Mouse (Mus musculus) T-helper 17 cell (primary cell): ENCODE results near the gene Ppp1r12b.
"Not testable (repeated sequence)": the region's sequence is repeated elsewhere in the genome, so short reads cannot be mapped to it uniquely, and the experiment has no call there.

ENCODE experiments used
- in situ Hi-C, 2 experiments: fragments of 300-600 bp; cut with MboI, MseI; formaldehyde crosslinking; loops; 1 replicate in 1 of 2; 2 replicates in 1 of 2; pipeline ENCODE4 v1.15.1; 2025; ENCODE audit warnings: high pct_unique_total_duplicates in 2 of 2

Gene Ppp1r12b

DNA sequence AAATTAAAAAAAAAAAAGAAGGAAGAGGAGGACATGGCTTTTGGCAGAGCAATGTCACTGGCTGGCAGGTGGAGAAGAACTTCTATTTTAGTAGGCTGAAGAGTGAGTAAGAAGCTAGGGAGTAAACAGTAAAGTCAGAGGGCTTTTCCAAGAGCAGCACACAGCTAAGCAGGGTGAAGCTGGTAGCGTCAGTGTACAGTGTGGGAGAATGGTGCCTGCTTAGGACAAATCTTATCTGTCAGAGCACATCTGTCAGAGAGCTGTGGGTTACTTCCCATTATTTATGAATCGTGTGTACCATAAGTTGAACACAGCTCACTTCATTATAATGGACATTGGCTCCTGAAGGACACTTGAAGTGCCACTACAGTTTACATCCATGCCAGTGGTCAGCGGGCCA is 102.9 kb downstream of the Ppp1r12b start:
- in situ Hi-C loops, result loop anchor here in 1 of 2 experiments (10.0 kb wide), 1 partner anchor 178 kb away; no protein-coding TSS in a partner anchor

- in situ Hi-C loops, result loop anchor here in 1 of 2 experiments (10.0 kb wide), 1 partner anchor 176 kb away; no protein-coding TSS in a partner anchor
Observed at GRCm38 (mm10) chr1:134851211-134851610, 104.5 kb downstream of the Ppp1r12b start.

DNA sequence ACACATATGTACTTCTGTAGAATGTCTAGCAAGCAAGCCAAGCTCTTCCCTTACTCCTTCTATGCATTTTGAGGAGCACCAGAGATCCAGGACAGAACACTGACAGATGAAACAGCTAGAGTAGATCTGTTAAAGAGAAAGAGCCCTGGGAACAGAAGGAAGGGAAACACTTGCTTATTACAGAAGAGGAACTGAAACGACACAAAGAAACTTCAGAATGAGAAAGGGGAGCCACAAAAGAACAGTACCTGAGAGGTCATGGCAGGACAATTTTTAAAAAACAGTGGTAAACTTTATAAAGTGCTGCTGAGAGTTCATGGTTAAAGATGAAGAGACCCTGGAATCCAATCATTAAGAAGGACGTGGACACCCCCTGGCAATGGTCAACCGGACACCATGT is 105.4 kb downstream of the Ppp1r12b start:
- in situ Hi-C loops, result loop anchor here in 1 of 2 experiments (10.0 kb wide), 1 partner anchor 176 kb away; no protein-coding TSS in a partner anchor

GRCm38 (mm10) chr1:134847851-134848250 is 107.9 kb downstream of the Ppp1r12b start:
- in situ Hi-C loops, result no loop called here

DNA sequence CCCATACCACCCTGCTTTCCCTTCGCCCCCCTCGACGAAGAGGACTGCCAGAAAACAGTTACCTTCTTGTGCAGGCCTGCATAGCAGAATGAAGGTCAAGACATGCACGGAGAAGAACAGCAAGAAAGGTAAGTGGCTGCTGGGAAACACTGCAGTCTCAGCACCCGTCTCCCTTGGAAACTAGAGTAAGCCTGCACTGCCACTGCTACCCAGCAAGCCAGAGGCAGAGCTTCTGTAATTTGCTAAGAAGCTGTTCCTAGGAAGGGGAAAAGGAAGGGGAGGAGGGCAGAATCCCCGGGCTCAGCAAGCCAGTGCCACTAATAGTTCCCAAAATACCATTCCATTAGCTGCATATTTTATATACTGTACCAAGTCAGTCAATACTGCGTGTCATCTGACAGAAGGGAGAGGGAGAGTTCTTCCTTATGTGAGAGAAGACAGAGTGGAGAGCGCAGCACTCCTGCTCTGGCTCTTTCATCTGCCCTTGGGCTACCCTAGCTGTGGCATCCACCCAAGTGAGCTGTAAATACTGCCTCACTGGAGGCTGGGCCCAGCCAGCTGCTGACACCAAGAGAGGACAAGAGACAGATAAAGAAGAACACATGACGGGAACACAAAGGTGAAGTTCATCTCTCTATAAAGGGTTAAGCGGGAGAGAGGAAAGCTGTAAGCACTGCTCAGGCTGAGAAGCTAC is 109.3 kb downstream of the Ppp1r12b start:
- in situ Hi-C loops, result no loop called here

GRCm38 (mm10) chr1:134843369-134843768 is 112.4 kb downstream of the Ppp1r12b start:
- in situ Hi-C loops, result no loop called here

GRCm38 (mm10) chr1:134836909-134837480 is 118.7 kb downstream of the Ppp1r12b start:
- in situ Hi-C loops, result loop anchor here in 1 of 2 experiments (5.0 kb wide), 1 partner anchor 165 kb away; no protein-coding TSS in a partner anchor

DNA sequence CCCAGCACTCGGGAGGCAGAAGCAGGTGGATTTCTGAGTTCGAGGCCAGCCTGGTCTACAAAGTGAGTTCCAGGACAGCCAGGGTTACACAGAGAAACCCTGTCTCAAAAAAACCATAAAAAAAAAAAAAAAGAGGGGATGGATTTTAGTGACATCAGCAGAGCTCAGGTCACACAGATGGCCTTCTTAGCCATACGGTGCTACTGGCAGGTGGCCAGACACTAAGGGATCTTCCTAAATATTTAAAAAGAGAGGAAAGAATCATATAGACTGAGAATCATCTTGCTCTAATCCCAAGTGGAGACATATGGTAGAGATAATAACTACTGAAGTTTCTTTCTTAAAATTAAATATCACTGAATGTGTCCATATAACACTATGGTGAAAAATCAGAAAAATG is 124.9 kb downstream of the Ppp1r12b start:
- in situ Hi-C loops, result not testable (repeated sequence)

GRCm38 (mm10) chr1:134829635-134830034 is 126.1 kb downstream of the Ppp1r12b start:
- in situ Hi-C loops, result no loop called here

- in situ Hi-C loops, result no loop called here
Observed at GRCm38 (mm10) chr1:134824896-134825295, 130.8 kb downstream of the Ppp1r12b start.

DNA sequence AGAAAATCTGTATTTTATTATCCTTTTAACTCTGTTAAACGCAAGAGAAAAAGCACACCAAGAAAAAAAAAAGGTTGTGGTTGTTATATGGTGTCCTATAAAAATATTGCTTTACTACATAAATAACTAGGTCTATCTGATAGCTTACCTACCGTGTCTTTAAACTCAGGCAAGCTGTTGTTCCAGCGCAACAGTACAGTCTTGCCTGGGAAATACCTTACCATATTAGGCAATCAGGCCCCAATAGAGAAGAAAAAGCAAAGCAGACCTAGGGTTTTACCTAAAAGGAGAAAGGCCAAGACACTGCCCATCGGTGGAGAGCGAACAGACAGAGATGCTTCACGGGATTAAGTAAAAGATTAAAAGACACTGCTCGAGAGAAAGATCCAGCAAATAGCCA is 131.9 kb downstream of the Ppp1r12b start:
- in situ Hi-C loops, result no loop called here

DNA sequence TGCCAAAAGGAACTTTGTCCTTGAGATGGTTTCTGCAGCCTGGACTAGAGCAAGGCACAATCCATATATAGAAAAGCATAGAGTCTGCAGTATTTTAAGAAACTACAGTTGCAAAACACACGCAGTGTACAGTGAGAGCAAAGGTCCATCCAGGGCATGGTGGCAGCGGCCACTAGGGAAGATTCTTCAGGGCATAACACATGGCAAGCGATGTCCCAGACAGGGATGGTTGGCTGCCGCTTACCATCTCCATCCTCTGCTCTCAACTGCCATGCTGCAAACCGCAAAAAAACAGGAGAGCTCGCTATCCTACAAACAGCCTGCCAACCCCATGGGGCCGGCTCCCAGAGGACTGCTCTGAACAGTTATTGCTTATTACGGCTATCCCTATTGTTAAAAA is 132.4 kb downstream of the Ppp1r12b start:
- in situ Hi-C loops, result no loop called here

- in situ Hi-C loops, result no loop called here
Observed at GRCm38 (mm10) chr1:134820882-134821281, 134.9 kb downstream of the Ppp1r12b start.

- in situ Hi-C loops, result loop anchor here in 1 of 2 experiments (10.0 kb wide), 1 partner anchor 1744 kb away; no protein-coding TSS in a partner anchor
Observed at GRCm38 (mm10) chr1:134819196-134819595, 136.5 kb downstream of the Ppp1r12b start.

DNA sequence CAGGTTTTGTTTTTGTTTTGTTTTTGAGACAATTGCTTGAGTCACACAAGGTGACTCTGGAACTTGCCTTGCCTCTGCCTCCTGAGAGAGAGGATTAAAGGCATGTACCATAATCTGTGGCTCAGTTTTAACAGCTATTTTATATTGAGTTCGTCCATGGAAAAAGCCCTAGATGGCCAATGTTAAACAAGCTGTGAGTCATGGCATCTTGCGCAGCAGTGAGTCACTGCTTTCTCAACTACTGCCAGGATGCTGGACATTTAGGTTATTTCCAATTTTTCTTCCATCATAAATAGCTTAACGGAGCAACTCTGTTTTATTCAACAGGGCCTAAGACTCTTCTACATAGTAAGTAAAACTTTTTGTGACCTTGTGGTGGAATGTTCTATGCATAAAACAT is 137.0 kb downstream of the Ppp1r12b start:
- in situ Hi-C loops, result loop anchor here in 1 of 2 experiments (10.0 kb wide), 1 partner anchor 1744 kb away; no protein-coding TSS in a partner anchor

GRCm38 (mm10) chr1:134817916-134818595 is 137.7 kb downstream of the Ppp1r12b start:
- in situ Hi-C loops, result loop anchor here in 1 of 2 experiments (10.0 kb wide), 1 partner anchor 1743 kb away; no protein-coding TSS in a partner anchor

DNA sequence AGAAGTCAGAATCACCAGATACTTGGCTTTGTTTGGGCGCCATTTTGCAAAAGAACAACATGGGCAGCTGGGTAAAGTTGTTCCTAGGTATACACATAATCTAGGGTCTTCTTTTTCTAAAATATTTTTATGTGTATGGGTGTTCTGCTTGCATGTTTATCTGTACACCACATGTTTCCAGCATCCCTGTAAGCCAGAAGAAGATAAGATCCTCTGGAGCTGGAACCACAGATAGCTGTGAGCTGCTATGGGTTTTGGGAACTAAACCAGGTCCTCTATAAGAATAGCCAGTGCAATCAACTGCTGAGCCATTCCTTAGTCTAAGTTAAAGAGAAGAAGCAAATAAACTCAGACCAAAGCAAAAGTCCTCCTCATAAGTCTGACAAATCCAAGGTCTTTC is 138.6 kb downstream of the Ppp1r12b start:
- in situ Hi-C loops, result loop anchor here in 1 of 2 experiments (10.0 kb wide), 1 partner anchor 1742 kb away; no protein-coding TSS in a partner anchor

DNA sequence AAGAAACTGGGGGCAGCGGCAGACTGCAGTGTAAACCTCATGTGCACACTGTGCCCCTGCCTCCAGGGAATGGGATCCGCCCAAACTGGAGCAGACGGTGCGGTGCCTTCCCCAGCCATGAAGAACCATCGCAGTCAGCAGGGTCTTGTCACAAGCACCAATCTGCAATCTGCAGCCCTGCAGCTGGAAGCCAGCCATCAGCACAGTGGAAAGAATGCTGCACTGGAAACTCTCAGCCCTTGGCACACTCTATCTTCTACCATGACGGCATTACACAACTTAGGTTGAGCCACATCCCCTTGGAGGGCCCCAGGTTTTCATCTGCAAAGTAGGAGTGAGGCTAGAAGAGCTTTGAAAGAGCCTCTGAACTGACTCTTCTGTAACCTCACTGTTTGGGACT is 139.1 kb downstream of the Ppp1r12b start:
- in situ Hi-C loops, result loop anchor here in 1 of 2 experiments (10.0 kb wide), 1 partner anchor 1742 kb away; no protein-coding TSS in a partner anchor

GRCm38 (mm10) chr1:134815748-134816147 is 140.0 kb downstream of the Ppp1r12b start:
- in situ Hi-C loops, result loop anchor here in 1 of 2 experiments (10.0 kb wide), 1 partner anchor 1741 kb away; no protein-coding TSS in a partner anchor

GRCm38 (mm10) chr1:134805471-134805870 is 150.3 kb downstream of the Ppp1r12b start:
- in situ Hi-C loops, result no loop called here

GRCm38 (mm10) chr1:134804373-134804772 is 151.4 kb downstream of the Ppp1r12b start:
- in situ Hi-C loops, result no loop called here
